Mouse (Mus musculus): Measurements from ENCODE around the gene Actn1.

- TF ChIP-seq CTCF (IDR thresholded peaks at IDR 0.05; ENCODE audit: borderline replicate concordance, insufficient read depth, low read length) (no peak), POLR2A (IDR thresholded peaks at IDR 0.05; ENCODE audit: low read depth, low read length) (no peak)
These were observed 32.3 kb downstream of the Actn1 start for GRCm38 (mm10) chr12:80227835-80228234.
